Mouse (Mus musculus) NIH3T3 (cell line): Measurements from ENCODE around the gene Man2b2.

Experiments
- DNase-seq: peaks from one replicate; pipeline ENCODE4 v3.0.0-alpha.2; 2012; ENCODE audit warnings: low read depth

Gene Man2b2

GRCm38 (mm10) chr5:36831272-36831671 lies 819 bp upstream of the Man2b2 start:
- no peak for DNase-seq

- no peak for DNase-seq
Observed at GRCm38 (mm10) chr5:36829098-36829497, 1.4 kb downstream of the Man2b2 start.

- DNase-seq = no peak
Observed at GRCm38 (mm10) chr5:36822907-36823306, 7.5 kb downstream of the Man2b2 start.

GRCm38 (mm10) chr5:36820142-36820541 lies 10.3 kb downstream of the Man2b2 start:
- peak; percentile 80 for DNase-seq

- DNase-seq = no peak
Observed at GRCm38 (mm10) chr5:36819742-36820141, 10.7 kb downstream of the Man2b2 start.

- DNase-seq = peak; percentile 13
Observed at GRCm38 (mm10) chr5:36817738-36818137, 12.7 kb downstream of the Man2b2 start.

GRCm38 (mm10) chr5:36814554-36814953 lies 15.9 kb downstream of the Man2b2 start:
- DNase-seq = no peak

- DNase-seq = peak; percentile 85
Observed at GRCm38 (mm10) chr5:36811413-36811812, 19.0 kb downstream of the Man2b2 start.

- no peak for DNase-seq
Observed at GRCm38 (mm10) chr5:36810634-36811033, 19.8 kb downstream of the Man2b2 start.

- DNase-seq = no peak
Observed at GRCm38 (mm10) chr5:36809123-36809522, 21.3 kb downstream of the Man2b2 start.

GRCm38 (mm10) chr5:36807106-36807505 lies 23.3 kb downstream of the Man2b2 start:
- no peak for DNase-seq

GRCm38 (mm10) chr5:36797291-36797690 lies 33.2 kb downstream of the Man2b2 start:
- DNase-seq = peak; percentile 80

- DNase-seq = peak; percentile 98
Observed at GRCm38 (mm10) chr5:36796296-36797014, 34.0 kb downstream of the Man2b2 start, which contains the start of gene Mrfap1. Gene Mrfap1, minus strand, starts transcription at chr5:36796772.

GRCm38 (mm10) chr5:36795647-36796295 lies 34.7 kb downstream of the Man2b2 start:
- DNase-seq = peak; percentile 87

GRCm38 (mm10) chr5:36791861-36792260 lies 38.6 kb downstream of the Man2b2 start:
- no peak for DNase-seq

- DNase-seq = no peak
Observed at GRCm38 (mm10) chr5:36786052-36786451, 44.4 kb downstream of the Man2b2 start.

GRCm38 (mm10) chr5:36779512-36779911 lies 50.9 kb downstream of the Man2b2 start:
- DNase-seq = no peak

GRCm38 (mm10) chr5:36778901-36779300 lies 51.6 kb downstream of the Man2b2 start:
- DNase-seq = no peak

- DNase-seq = no peak
Observed at GRCm38 (mm10) chr5:36777186-36777585, 53.3 kb downstream of the Man2b2 start.

GRCm38 (mm10) chr5:36776021-36776575 lies 54.4 kb downstream of the Man2b2 start:
- DNase-seq = no peak

- no peak for DNase-seq
Observed at GRCm38 (mm10) chr5:36775317-36775716, 55.1 kb downstream of the Man2b2 start.

GRCm38 (mm10) chr5:36772586-36772985 lies 57.9 kb downstream of the Man2b2 start:
- DNase-seq = no peak

GRCm38 (mm10) chr5:36769603-36770002 lies 60.9 kb downstream of the Man2b2 start:
- DNase-seq = no peak
